Mouse (Mus musculus) megakaryocyte, embryonic 14.5 days (primary cell): ENCODE measurements around the gene Samd1. TPM values are rescaled to one million over a fixed set of nuclear protein-coding genes. Genes with fewer than 3 reads are reported as not detected.

Experiments used
- H3K27me3 ChIP-seq: replicated peaks from 2 replicates; pipeline ENCODE3; 2012; ENCODE audit warnings: inconsistent platforms
- H3K36me3 ChIP-seq: replicated peaks from 2 replicates; pipeline ENCODE3; 2012; ENCODE audit warnings: low read length, inconsistent platforms, mixed read lengths
- H3K4me1 ChIP-seq: 2 replicates; pipeline ENCODE4 v1.6.1; 2012; ENCODE audit warnings: inconsistent platforms
- H3K4me3 ChIP-seq: replicated peaks from 2 replicates; pipeline ENCODE3; 2012; ENCODE audit warnings: moderate library complexity, mild to moderate bottlenecking, inconsistent platforms
- H3K9me3 ChIP-seq: 2 replicates; pipeline ENCODE4 v1.6.1; 2012; ENCODE audit warnings: inconsistent platforms
- FLI1 ChIP-seq: IDR thresholded peaks from 2 replicates; pipeline ENCODE4 v1.6.1; 2012; ENCODE audit warnings: low read length, inconsistent platforms, mixed read lengths
- GATA1 ChIP-seq: IDR thresholded peaks from 3 replicates; pipeline ENCODE4 v1.6.1; 2012; ENCODE audit warnings: mixed read lengths, low read length, inconsistent platforms, borderline replicate concordance
- polyA plus RNA-seq: library from polyadenylated mRNA; stranded (reverse); fragments of >175 nt; gene quantifications from 2 replicates; pipeline ENCODE4 v1.2.3, GENCODE M21; 2012; ENCODE audit warnings: low replicate concordance; ENCODE audit not compliant: insufficient read depth

The Samd1 gene
- polyA plus RNA-seq, 1 experiment: 104 TPM

DNA sequence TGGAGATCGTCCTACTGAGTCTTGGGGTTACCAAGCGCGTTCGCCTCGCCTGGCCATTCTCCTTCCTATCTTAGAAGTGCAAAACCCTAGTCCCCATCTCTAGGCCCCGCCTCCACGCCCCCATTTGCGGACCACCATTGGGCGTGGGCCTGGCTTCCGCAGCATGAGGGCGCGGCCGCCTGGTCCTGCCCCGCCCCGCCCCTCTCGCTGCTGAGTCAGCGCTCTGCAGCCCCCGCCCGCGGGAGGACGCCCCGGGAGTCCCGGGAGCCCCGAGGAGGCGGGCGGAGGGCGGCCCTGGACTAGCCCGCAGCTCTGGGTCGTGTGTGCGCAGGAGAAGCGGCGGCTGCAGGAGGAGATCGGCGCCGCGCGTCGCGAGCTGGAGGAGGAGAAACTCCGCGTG lies 28.4 kb downstream of the Samd1 start:
- TF ChIP-seq GATA1: no peak
- no peak for TF ChIP-seq FLI1
- peaks cover 7% of the 10 kb centered on the region for H3K36me3 ChIP-seq
- peaks cover 34% of the 10 kb centered on the region for H3K4me1 ChIP-seq
- no peaks in the 10 kb centered on the region for H3K9me3 ChIP-seq
- H3K4me3 ChIP-seq: peak overlapping the region; percentile 85
- peaks cover 84% of the 10 kb centered on the region for H3K27me3 ChIP-seq

DNA sequence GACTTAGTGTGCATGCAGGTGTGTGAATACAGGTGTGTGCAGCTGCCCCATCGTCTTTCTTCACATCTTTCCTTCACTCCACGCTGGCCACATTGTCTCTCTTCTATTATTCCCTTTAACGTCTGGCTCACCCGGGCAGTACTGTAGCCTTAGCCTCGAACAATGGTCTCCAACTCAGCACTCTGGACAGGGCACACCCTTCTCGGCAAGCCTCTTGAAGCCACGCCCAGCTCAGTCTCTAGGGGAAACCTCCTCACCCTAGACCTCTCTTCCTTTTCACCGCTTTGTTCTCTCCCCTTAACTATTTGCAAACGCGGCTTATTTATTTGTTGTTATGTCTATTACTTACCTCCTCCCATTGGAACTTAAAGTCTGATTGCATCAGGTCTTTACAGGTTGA lies 30.0 kb downstream of the Samd1 start:
- Histone ChIP-seq H3K4me1 (peaks cover 33% of the 10 kb centered on the region), H3K27me3 (peaks cover 68% of the 10 kb centered on the region), H3K36me3 (peaks cover 22% of the 10 kb centered on the region), H3K4me3 (no peak overlapping the region), H3K9me3 (no peaks in the 10 kb centered on the region)
- no peak for TF ChIP-seq GATA1
- no peak for TF ChIP-seq FLI1

DNA sequence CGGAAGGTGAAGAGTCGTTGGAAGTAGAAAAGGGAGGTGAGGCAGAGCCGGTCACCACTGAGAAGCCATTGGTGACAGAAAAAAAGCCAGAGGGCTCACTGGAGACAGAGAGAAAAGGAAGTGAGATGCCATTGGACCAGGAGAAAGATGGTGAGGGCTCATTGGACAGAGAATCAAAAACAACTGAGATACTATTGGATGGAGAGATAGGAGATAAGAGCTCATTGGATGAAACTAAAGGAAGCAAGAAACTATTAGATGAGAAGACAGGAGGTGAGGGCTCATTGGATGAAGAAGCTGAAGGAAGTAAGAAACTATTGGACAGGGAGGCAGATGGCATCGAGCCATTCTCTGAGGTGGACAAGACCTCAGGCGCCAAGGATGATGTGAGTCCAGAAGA lies 31.8 kb downstream of the Samd1 start:
- Histone ChIP-seq H3K4me3 (no peak overlapping the region), H3K9me3 (no peaks in the 10 kb centered on the region), H3K36me3 (peaks cover 41% of the 10 kb centered on the region), H3K27me3 (peaks cover 50% of the 10 kb centered on the region), H3K4me1 (peaks cover 21% of the 10 kb centered on the region)
- TF ChIP-seq FLI1 (no peak), GATA1 (no peak)

DNA sequence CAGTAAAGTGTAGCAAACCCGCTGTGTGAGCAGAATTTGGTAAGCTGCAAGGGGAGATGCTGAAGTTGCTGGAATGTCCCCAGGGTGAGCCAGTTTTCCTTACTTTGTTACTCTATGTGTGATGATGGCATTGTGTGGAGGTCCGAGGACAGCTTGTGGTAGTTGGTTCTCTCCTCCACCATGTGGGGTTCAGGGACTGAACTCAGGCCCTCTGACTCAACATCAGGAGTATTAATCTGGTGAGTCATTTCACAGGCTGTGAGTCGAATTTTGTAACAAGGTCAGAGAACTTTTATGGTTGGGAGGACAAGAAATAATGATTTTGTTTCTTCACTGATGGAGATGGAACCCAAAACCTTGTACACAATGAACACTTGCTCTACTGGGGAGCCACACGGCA lies 35.3 kb downstream of the Samd1 start:
- Histone ChIP-seq H3K9me3 (no peaks in the 10 kb centered on the region), H3K36me3 (peaks cover 67% of the 10 kb centered on the region), H3K4me3 (no peak overlapping the region), H3K4me1 (no peaks in the 10 kb centered on the region), H3K27me3 (peaks cover 19% of the 10 kb centered on the region)
- TF ChIP-seq GATA1 (no peak), FLI1 (no peak)

DNA sequence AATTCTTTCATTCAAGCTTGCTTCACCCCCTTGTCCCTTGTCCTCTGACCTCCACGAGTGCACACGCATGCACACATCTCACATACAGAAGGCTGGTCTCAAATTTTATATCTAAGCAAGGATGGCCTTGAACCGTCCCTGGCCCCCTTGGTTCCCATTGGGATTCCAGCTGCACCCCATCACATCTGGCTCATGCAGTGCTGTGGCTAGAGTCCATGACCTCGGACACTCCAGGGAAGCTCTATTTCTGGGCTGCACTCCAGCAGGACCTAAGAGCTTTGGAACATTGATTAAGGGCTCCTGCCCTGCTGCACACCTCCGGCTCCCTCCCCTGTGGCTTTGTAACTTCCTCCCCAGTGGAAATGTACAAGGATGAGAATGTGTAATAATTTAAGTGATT lies 40.5 kb downstream of the Samd1 start:
- Histone ChIP-seq H3K4me1 (peaks cover 28% of the 10 kb centered on the region), H3K4me3 (no peak overlapping the region), H3K36me3 (peaks cover 67% of the 10 kb centered on the region), H3K9me3 (no peaks in the 10 kb centered on the region), H3K27me3 (peaks cover 3% of the 10 kb centered on the region)
- TF ChIP-seq GATA1 (no peak), FLI1 (no peak)

DNA sequence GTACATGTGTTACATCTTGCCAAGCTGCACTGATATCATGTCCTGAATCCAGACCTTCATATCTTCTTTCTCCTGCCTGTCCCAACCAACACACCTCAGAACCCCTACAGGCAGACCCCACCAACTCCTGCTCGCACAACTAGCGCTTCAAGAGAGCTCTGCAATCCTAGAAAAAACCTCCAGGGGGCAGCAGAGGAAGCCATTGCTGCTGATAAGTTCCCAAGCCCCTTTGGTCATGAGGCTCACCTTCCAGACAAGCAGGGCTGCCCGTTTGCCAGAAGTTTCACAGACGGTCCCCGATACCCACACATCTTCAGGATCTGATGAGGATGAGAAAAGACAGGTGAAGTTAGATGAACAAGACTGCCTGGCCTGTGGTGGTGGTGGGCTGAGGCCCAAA lies 41.6 kb downstream of the Samd1 start:
- Histone ChIP-seq H3K27me3 (peaks cover 7% of the 10 kb centered on the region), H3K4me1 (peaks cover 36% of the 10 kb centered on the region), H3K9me3 (no peaks in the 10 kb centered on the region), H3K36me3 (peaks cover 57% of the 10 kb centered on the region), H3K4me3 (no peak overlapping the region)
- TF ChIP-seq FLI1: no peak
- TF ChIP-seq GATA1: no peak

DNA sequence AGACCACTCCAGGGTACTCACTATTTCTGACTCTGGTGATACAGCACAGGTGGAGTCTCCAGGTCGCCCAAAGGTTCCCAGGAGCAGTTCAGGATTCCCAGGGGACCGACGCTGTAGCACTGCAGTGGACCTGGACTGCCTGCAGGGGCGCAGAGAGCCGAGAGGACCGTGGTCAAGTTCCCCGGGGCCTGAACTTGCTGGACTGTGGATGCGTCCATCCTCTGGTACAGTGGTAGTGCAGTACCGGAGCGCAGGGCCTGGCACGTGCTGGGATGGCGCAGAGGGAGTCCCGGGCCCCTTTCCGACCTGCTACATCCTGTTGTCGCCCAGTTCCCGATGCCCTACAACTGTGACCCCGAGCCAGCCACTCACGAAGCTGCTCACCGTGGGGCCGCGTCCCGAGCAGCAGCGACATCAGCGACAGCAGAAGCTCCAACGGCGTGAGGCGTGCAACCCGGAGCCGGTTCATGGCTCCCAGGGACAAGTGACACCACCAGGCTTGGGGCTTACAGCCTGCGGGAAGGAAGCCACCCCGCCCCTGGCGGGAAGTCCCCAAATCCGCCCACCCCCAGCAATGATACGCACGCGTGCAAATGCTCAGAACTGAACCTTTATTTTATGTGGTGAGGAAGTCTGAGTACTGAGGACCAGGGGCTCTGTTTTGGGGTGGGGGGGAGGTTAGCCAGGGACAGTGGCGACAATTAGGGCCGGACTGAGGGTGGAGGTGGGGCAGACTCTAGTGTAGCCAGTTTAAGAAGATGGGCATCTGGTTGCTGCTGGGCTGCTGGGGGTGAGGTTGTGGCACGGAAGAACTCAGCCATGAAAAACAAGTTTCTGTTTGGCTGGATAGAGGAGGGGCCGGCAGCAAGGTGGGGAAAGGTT lies 44.8 kb downstream of the Samd1 start, which contains the start of gene Il27ra:
Gene Il27ra, minus strand, starts transcription at position 524 of the 882 bp plus-strand sequence.
- Histone ChIP-seq H3K9me3 (peaks cover 4% of the 10 kb centered on the region; the same call in 1 of the 2 replicates), H3K4me1 (peaks cover 43% of the 10 kb centered on the region), H3K4me3 (peak within 1 kb of the TSS; percentile 98), H3K27me3 (peaks cover 18% of the 10 kb centered on the region), H3K36me3 (peaks cover 30% of the 10 kb centered on the region)
- TF ChIP-seq FLI1 (no peak), GATA1 (no peak)

DNA sequence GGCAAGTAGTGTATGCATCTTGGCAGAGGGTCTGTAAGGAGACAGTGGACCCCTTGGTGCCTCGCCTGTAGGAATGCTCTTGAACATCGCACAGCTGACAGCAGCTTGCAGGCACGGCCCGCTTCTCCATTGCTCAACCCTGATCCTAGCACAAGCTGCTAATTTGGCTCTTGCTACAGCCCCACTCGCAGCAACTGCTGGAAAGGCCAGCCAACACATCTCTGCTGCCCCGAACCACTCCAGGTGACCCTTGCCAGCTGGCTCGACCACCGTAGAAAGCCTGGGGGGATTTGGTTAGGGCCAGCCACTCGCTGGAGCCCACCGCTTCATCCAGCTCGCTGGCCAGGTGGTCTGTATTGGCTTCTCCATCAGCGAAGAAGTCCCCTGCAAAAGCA lies 45.5 kb downstream of the Samd1 start:
- peaks cover 43% of the 10 kb centered on the region for H3K4me1 ChIP-seq
- peaks cover 27% of the 10 kb centered on the region for H3K36me3 ChIP-seq
- peaks cover 4% of the 10 kb centered on the region; the same call in 1 of the 2 replicates for H3K9me3 ChIP-seq
- no peak for TF ChIP-seq FLI1
- no peak for TF ChIP-seq GATA1
- H3K27me3 ChIP-seq: peaks cover 21% of the 10 kb centered on the region
- peak overlapping the region; percentile 98 for H3K4me3 ChIP-seq

DNA sequence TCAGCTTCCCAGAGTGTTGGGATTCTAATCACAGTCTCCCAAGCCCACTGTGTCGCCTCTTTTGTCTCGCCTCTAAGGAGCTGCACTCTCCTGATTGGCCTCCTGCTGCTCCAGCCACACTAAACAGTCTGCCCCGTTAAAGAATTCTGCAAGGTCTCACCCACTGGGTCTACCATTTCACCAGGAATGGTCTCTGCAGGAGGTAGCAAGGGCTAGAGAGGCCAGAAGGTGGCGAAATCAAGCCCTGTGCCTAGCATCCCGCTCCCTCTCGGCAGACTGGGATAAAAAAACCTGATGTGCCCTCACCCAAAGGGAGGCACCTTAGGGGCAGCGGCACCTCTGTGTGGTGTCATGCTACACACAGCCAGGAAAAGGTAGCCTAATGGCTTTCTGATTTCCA lies 46.6 kb downstream of the Samd1 start:
- Histone ChIP-seq H3K9me3 (peaks cover 4% of the 10 kb centered on the region; the same call in 1 of the 2 replicates), H3K4me1 (peaks cover 42% of the 10 kb centered on the region), H3K36me3 (peaks cover 16% of the 10 kb centered on the region), H3K4me3 (no peak overlapping the region), H3K27me3 (peaks cover 27% of the 10 kb centered on the region)
- TF ChIP-seq FLI1 (no peak), GATA1 (no peak)

DNA sequence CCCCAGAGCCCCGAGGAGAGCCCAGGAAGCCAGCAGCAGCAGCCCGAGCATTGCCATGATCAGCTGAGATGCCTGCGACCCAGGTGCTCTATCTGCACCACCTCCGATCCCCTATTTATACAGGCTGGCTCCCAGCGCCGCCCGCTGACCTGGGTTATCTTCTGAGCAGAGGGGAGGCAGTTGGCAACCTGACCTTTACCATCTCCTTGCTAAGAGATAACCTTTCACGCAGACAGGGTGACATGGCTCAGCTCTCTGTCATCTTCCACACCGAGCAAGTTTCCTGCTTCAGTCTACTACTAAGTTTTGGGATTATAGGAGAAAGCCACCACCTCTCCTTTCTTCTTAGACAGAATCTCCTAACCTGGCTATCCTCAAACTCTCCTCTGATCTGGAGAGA lies 47.4 kb downstream of the Samd1 start, which contains the start of gene Rln3:
Gene Rln3, minus strand, starts transcription at position 101 of the 400 bp plus-strand sequence.
- TF ChIP-seq GATA1: no peak
- TF ChIP-seq FLI1: no peak

More for the DNA sequence above, 47.4 kb downstream of the Samd1 start, which contains the start of gene Rln3:
- Histone ChIP-seq H3K9me3 (peaks cover 4% of the 10 kb centered on the region; the same call in 1 of the 2 replicates), H3K4me3 (no peak within 1 kb of the TSS), H3K4me1 (peaks cover 40% of the 10 kb centered on the region), H3K27me3 (peaks cover 32% of the 10 kb centered on the region), H3K36me3 (peaks cover 11% of the 10 kb centered on the region)
